Mouse (Mus musculus) urinary bladder, postnatal 25 days (tissue): ENCODE data around the gene Pbx1.

ENCODE experiments used
- DNase-seq: peaks from one replicate; pipeline ENCODE4 v3.0.0; 2022; ENCODE audit warnings: low spot score

Gene Pbx1

GRCm38 (mm10) chr1:168167781-168168180 lies 264.3 kb downstream of the Pbx1 start:
- DNase-seq: no peak

GRCm38 (mm10) chr1:168166841-168167240 lies 265.2 kb downstream of the Pbx1 start:
- DNase-seq: no peak

GRCm38 (mm10) chr1:168164945-168165344 lies 267.1 kb downstream of the Pbx1 start:
- DNase-seq: no peak

- no peak for DNase-seq
Measured at GRCm38 (mm10) chr1:168163521-168164233, 268.4 kb downstream of the Pbx1 start.

GRCm38 (mm10) chr1:168139138-168139682 lies 292.9 kb downstream of the Pbx1 start:
- DNase-seq: no peak

- no peak for DNase-seq
Measured at GRCm38 (mm10) chr1:168138669-168139068, 293.4 kb downstream of the Pbx1 start.

- DNase-seq: no peak
Measured at GRCm38 (mm10) chr1:168137890-168138289, 294.2 kb downstream of the Pbx1 start.

GRCm38 (mm10) chr1:168135545-168135944 lies 296.5 kb downstream of the Pbx1 start:
- DNase-seq: no peak

- no peak for DNase-seq
Measured at GRCm38 (mm10) chr1:168133696-168134095, 298.4 kb downstream of the Pbx1 start.

GRCm38 (mm10) chr1:168128004-168128403 lies 304.1 kb downstream of the Pbx1 start:
- no peak for DNase-seq

- no peak for DNase-seq
Measured at GRCm38 (mm10) chr1:168124643-168125490, 307.2 kb downstream of the Pbx1 start.

GRCm38 (mm10) chr1:168118077-168118476 lies 314.0 kb downstream of the Pbx1 start:
- no peak for DNase-seq

- DNase-seq: no peak
Measured at GRCm38 (mm10) chr1:168117367-168117766, 314.7 kb downstream of the Pbx1 start.

- no peak for DNase-seq
Measured at GRCm38 (mm10) chr1:168109797-168110196, 322.3 kb downstream of the Pbx1 start.

GRCm38 (mm10) chr1:168103821-168104220 lies 328.2 kb downstream of the Pbx1 start:
- no peak for DNase-seq

- DNase-seq: no peak
Measured at GRCm38 (mm10) chr1:168101514-168101913, 330.6 kb downstream of the Pbx1 start.

- DNase-seq: no peak
Measured at GRCm38 (mm10) chr1:168098806-168099205, 333.3 kb downstream of the Pbx1 start.

- DNase-seq: no peak
Measured at GRCm38 (mm10) chr1:168094671-168095070, 337.4 kb downstream of the Pbx1 start.

- no peak for DNase-seq
Measured at GRCm38 (mm10) chr1:168093044-168093443, 339.0 kb downstream of the Pbx1 start.

- no peak for DNase-seq
Measured at GRCm38 (mm10) chr1:168091627-168092026, 340.4 kb downstream of the Pbx1 start.

- no peak for DNase-seq
Measured at GRCm38 (mm10) chr1:168088680-168089079, 343.4 kb downstream of the Pbx1 start.

- no peak for DNase-seq
Measured at GRCm38 (mm10) chr1:168079394-168079767, 352.7 kb downstream of the Pbx1 start.
